Mouse (Mus musculus): ENCODE results near the gene Cpne4. TPM values are rescaled to one million over a fixed set of nuclear protein-coding genes. Genes with fewer than 3 reads are reported as not detected.

Gene Cpne4
- total and polyA plus RNA-seq, 3 experiments: not detected

DNA sequence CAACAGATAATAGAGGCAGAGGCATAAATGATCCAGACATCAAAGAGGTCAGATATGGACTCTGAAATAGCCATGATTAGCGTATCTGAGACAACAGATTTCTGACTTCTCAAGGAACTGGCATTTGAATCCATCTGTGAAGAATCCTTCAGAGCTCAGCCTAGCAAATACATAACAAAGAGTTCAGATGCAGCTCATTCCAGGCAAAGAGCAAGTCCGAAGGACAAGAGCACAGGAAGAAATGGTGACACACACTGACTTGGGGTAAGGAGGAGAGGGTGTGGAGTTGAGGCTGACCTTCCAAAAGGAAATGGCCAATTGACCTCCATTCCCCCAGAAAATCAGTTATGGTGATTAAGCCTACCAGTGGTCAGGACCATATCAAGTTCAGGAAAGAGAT is 375.0 kb downstream of the Cpne4 start:
- H3K4me1 ChIP-seq (ENCODE audit: insufficient read depth, low read depth, low read length): no peaks in the 10 kb centered on the region

DNA sequence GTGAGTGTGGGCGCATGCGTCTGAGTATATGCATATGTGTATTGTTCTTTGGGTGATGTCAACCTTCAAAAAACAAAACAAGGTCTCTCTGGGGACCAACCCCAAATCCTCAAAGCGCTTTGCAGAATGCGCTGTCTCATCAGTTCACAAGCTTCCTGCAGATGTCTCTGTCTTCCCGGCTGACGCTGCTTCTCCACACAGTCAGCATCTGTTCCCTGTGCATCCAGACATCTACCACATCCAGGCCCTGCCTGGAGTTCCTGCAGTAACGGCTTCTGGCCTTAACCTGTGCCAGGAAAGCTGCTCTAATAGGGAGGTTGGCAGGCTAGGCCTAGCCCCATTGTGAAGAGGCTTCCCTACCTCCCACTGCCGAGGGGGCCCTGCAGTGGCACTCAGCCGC is 381.7 kb downstream of the Cpne4 start:
- TF ChIP-seq GATA1 (IDR thresholded peaks at IDR 0.05; ENCODE audit: borderline replicate concordance, low read length): no peak
- TF ChIP-seq TAL1 (conservative IDR thresholded peaks at IDR 0.05; ENCODE audit: low read depth, low read length): no peak
- no peak for TF ChIP-seq POLR2AphosphoS5 (IDR thresholded peaks at IDR 0.05; ENCODE audit: insufficient replicate concordance, low read depth, low read length)
- no peak for TF ChIP-seq GATA2 (IDR thresholded peaks at IDR 0.05; ENCODE audit: borderline replicate concordance, low read depth, low read length)
- no peak for TF ChIP-seq CTCF (IDR thresholded peaks at IDR 0.05; ENCODE audit: low read depth, low read length)
- ATAC-seq (ENCODE audit: extremely low read depth, insufficient number of reproducible peaks, low FRiP score, poor library complexity, severe bottlenecking): no peak
- no peaks in the 10 kb centered on the region for H3K27me3 ChIP-seq (ENCODE audit: insufficient read depth, low read length)

More for the DNA sequence above, 375.0 kb downstream of the Cpne4 start:
- Histone ChIP-seq H3K36me3 (replicated peaks) (no peaks in the 10 kb centered on the region), H3K9me3 (replicated peaks) (peaks cover 13% of the 10 kb centered on the region; the same call in 1 of the 2 replicates), H3K4me3 (ENCODE audit: low read depth, low read length) (no peak overlapping the region), H3K27me3 (ENCODE audit: insufficient read depth, low read length) (no peaks in the 10 kb centered on the region)
- DNase-seq (ENCODE audit: low spot score): no peak
- ATAC-seq (ENCODE audit: extremely low read depth, insufficient number of reproducible peaks, low FRiP score, poor library complexity, severe bottlenecking): no peak
- no peak for TF ChIP-seq POLR2AphosphoS5 (IDR thresholded peaks at IDR 0.05; ENCODE audit: insufficient replicate concordance, low read depth, low read length)
- TF ChIP-seq CTCF (IDR thresholded peaks at IDR 0.05; ENCODE audit: low read depth, low read length): no peak
- no peak for TF ChIP-seq GATA2 (IDR thresholded peaks at IDR 0.05; ENCODE audit: borderline replicate concordance, low read depth, low read length)
- no peak for TF ChIP-seq GATA1 (IDR thresholded peaks at IDR 0.05; ENCODE audit: borderline replicate concordance, low read length)
- no peak for TF ChIP-seq TAL1 (conservative IDR thresholded peaks at IDR 0.05; ENCODE audit: low read depth, low read length)

DNA sequence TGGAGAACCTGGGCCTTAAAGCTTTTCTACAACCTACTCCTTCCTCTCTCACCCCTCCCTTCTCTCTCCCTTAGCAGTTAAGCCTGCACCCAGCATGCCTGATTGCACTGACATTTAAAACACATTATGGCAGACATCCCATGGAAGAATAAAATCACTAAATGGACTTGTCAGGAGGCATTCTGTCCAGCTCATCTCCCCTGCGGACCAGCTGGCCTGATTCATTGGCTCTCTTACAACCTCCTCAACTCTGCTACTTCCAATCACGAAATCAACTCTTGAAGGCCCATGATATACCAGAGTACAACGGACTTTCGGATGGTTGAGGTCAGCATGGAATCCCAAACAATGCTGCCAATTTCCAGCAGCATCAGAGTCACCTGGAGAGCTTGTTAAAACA is 393.3 kb downstream of the Cpne4 start:
- no peak for ATAC-seq (ENCODE audit: extremely low read depth, insufficient number of reproducible peaks, low FRiP score, poor library complexity, severe bottlenecking)
- Histone ChIP-seq H3K4me3 (ENCODE audit: low read depth, low read length) (no peak overlapping the region), H3K36me3 (replicated peaks) (no peaks in the 10 kb centered on the region), H3K4me1 (ENCODE audit: insufficient read depth, low read depth, low read length) (no peaks in the 10 kb centered on the region), H3K27me3 (ENCODE audit: insufficient read depth, low read length) (no peaks in the 10 kb centered on the region), H3K9me3 (replicated peaks) (peaks cover 13% of the 10 kb centered on the region; the same call in 1 of the 2 replicates)
- no peak for DNase-seq (ENCODE audit: low spot score)
- TF ChIP-seq GATA2 (IDR thresholded peaks at IDR 0.05; ENCODE audit: borderline replicate concordance, low read depth, low read length): no peak
- TF ChIP-seq POLR2AphosphoS5 (IDR thresholded peaks at IDR 0.05; ENCODE audit: insufficient replicate concordance, low read depth, low read length): no peak
- TF ChIP-seq GATA1 (IDR thresholded peaks at IDR 0.05; ENCODE audit: borderline replicate concordance, low read length): no peak
- TF ChIP-seq CTCF (IDR thresholded peaks at IDR 0.05; ENCODE audit: low read depth, low read length): no peak
- TF ChIP-seq TAL1 (conservative IDR thresholded peaks at IDR 0.05; ENCODE audit: low read depth, low read length): no peak

More for the DNA sequence above, 381.7 kb downstream of the Cpne4 start:
- Histone ChIP-seq H3K4me3 (ENCODE audit: low read depth, low read length) (no peak overlapping the region), H3K4me1 (ENCODE audit: insufficient read depth, low read depth, low read length) (no peaks in the 10 kb centered on the region), H3K9me3 (replicated peaks) (peaks cover 17% of the 10 kb centered on the region), H3K36me3 (replicated peaks) (no peaks in the 10 kb centered on the region)
- DNase-seq (ENCODE audit: low spot score): no peak

DNA sequence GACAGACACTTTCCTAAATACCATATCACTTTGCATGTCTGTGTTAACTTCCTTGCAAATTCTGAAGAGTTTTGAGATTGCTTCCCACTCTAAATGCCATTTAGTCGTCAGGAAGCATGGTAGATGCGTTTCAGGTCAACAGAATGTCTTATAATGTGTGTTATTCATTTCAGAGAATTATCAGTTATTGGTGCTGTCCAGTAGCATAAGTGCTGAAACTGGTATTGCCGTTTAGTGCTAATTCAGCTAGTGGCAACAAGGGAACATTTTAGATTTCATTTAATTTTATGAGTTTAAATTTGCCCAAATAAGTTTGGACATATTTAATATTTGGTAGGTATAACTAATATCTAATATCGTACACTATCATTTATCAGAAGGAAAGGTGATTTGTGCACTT is 403.5 kb downstream of the Cpne4 start:
- no peak for TF ChIP-seq TAL1 (conservative IDR thresholded peaks at IDR 0.05; ENCODE audit: low read depth, low read length)
- no peak for TF ChIP-seq GATA1 (IDR thresholded peaks at IDR 0.05; ENCODE audit: borderline replicate concordance, low read length)
- no peak for TF ChIP-seq CTCF (IDR thresholded peaks at IDR 0.05; ENCODE audit: low read depth, low read length)
- no peak for TF ChIP-seq POLR2AphosphoS5 (IDR thresholded peaks at IDR 0.05; ENCODE audit: insufficient replicate concordance, low read depth, low read length)
- TF ChIP-seq GATA2 (IDR thresholded peaks at IDR 0.05; ENCODE audit: borderline replicate concordance, low read depth, low read length): no peak
- no peak for ATAC-seq (ENCODE audit: extremely low read depth, insufficient number of reproducible peaks, low FRiP score, poor library complexity, severe bottlenecking)
- no peak for DNase-seq (ENCODE audit: low spot score)

DNA sequence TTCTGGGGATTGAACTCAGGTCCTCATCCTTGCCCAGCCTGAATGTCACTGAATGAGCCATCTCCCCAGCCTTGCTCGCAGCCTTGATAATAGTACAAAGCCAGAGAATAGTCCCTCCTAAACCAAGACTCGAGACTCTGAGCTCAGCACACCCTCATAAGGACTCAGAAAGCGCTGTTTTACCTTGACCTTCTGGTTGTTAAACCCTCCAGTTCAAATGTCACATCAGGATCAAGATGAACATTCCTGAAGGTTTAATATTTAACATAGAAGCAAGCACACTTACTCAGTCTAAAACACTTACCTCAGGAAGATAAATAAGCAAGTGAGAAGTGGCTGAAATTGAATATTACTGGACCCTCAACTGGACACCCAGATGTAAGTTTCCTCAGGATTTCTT is 405.1 kb downstream of the Cpne4 start:
- H3K4me1 ChIP-seq (ENCODE audit: insufficient read depth, low read depth, low read length): no peaks in the 10 kb centered on the region
- peaks cover 13% of the 10 kb centered on the region for H3K9me3 ChIP-seq (replicated peaks)
- no peaks in the 10 kb centered on the region for H3K36me3 ChIP-seq (replicated peaks)
- TF ChIP-seq GATA1 (IDR thresholded peaks at IDR 0.05; ENCODE audit: borderline replicate concordance, low read length) (no peak), CTCF (IDR thresholded peaks at IDR 0.05; ENCODE audit: low read depth, low read length) (no peak), GATA2 (IDR thresholded peaks at IDR 0.05; ENCODE audit: borderline replicate concordance, low read depth, low read length) (no peak), TAL1 (conservative IDR thresholded peaks at IDR 0.05; ENCODE audit: low read depth, low read length) (no peak), POLR2AphosphoS5 (IDR thresholded peaks at IDR 0.05; ENCODE audit: insufficient replicate concordance, low read depth, low read length) (no peak)
- no peaks in the 10 kb centered on the region for H3K27me3 ChIP-seq (ENCODE audit: insufficient read depth, low read length)
- ATAC-seq (ENCODE audit: extremely low read depth, insufficient number of reproducible peaks, low FRiP score, poor library complexity, severe bottlenecking): no peak
- no peak for DNase-seq (ENCODE audit: low spot score)
- no peak overlapping the region for H3K4me3 ChIP-seq (ENCODE audit: low read depth, low read length)

More for the DNA sequence above, 403.5 kb downstream of the Cpne4 start:
- Histone ChIP-seq H3K4me3 (ENCODE audit: low read depth, low read length) (no peak overlapping the region), H3K4me1 (ENCODE audit: insufficient read depth, low read depth, low read length) (no peaks in the 10 kb centered on the region), H3K27me3 (ENCODE audit: insufficient read depth, low read length) (no peaks in the 10 kb centered on the region), H3K9me3 (replicated peaks) (peaks cover 13% of the 10 kb centered on the region), H3K36me3 (replicated peaks) (no peaks in the 10 kb centered on the region)

DNA sequence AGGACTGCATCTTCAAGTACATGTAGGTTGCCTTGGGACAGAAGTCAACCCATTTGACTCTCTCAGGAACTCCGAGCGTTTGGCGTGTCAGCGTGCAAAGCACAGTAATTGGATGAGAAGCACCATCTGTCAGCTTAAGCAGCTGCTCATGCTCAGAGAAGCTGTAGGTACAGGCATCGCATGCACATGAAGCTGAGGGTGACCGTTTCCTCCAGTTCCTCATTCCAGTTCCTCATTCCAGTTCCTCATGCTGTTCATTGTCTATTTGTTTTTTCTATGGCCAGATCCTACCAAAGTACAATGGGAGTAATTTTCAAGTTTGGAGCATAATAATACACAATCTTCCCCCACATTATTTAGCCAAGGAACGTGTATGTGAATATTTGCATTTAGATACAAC is 425.7 kb downstream of the Cpne4 start:
- Histone ChIP-seq H3K27me3 (ENCODE audit: insufficient read depth, low read length) (no peaks in the 10 kb centered on the region), H3K9me3 (replicated peaks) (peaks cover 13% of the 10 kb centered on the region), H3K36me3 (replicated peaks) (no peaks in the 10 kb centered on the region), H3K4me1 (ENCODE audit: insufficient read depth, low read depth, low read length) (no peaks in the 10 kb centered on the region), H3K4me3 (ENCODE audit: low read depth, low read length) (no peak overlapping the region)
- ATAC-seq (ENCODE audit: extremely low read depth, insufficient number of reproducible peaks, low FRiP score, poor library complexity, severe bottlenecking) (no peak), DNase-seq (ENCODE audit: low spot score) (no peak)
- TF ChIP-seq CTCF (IDR thresholded peaks at IDR 0.05; ENCODE audit: low read depth, low read length) (no peak), TAL1 (conservative IDR thresholded peaks at IDR 0.05; ENCODE audit: low read depth, low read length) (no peak), GATA1 (IDR thresholded peaks at IDR 0.05; ENCODE audit: borderline replicate concordance, low read length) (no peak), GATA2 (IDR thresholded peaks at IDR 0.05; ENCODE audit: borderline replicate concordance, low read depth, low read length) (no peak), POLR2AphosphoS5 (IDR thresholded peaks at IDR 0.05; ENCODE audit: insufficient replicate concordance, low read depth, low read length) (no peak)
